Mouse (Mus musculus) intestine, embryonic 15.5 days (tissue): Measurements from ENCODE around the gene Stoml1. TPM values are rescaled to one million over a fixed set of nuclear protein-coding genes. Genes with fewer than 3 reads are reported as not detected.

Experiments used
- ATAC-seq: fragments of 200-750 bp; cut with Nextera tagmentation; 2 replicates; pipeline ENCODE4 v1.8.0; 2017; ENCODE audit warnings: moderate TSS enrichment, moderate library complexity
- H3K27ac ChIP-seq: fragments of 300-500 bp; sonication (generic); 2 replicates; pipeline ENCODE4 v1.5.1; 2015; ENCODE audit warnings: mild to moderate bottlenecking, inconsistent platforms
- H3K27me3 ChIP-seq: fragments of 300-500 bp; sonication (generic); replicated peaks from 2 replicates; pipeline ENCODE4 v1.6.1; 2015; ENCODE audit warnings: inconsistent platforms
- H3K36me3 ChIP-seq: fragments of 300-500 bp; sonication (generic); 2 replicates; pipeline ENCODE4 v1.6.1; 2015; ENCODE audit warnings: inconsistent platforms
- H3K4me1 ChIP-seq: fragments of 300-500 bp; sonication (generic); replicated peaks from 2 replicates; pipeline ENCODE4 v1.6.1; 2015; ENCODE audit warnings: inconsistent platforms
- H3K4me2 ChIP-seq: fragments of 300-500 bp; sonication (generic); replicated peaks from 2 replicates; pipeline ENCODE4 v1.6.1; 2015; ENCODE audit warnings: mild to moderate bottlenecking, inconsistent platforms
- H3K4me3 ChIP-seq: fragments of 300-500 bp; sonication (generic); replicated peaks from 2 replicates; pipeline ENCODE4 v1.5.1; 2015; ENCODE audit warnings: inconsistent platforms
- H3K9ac ChIP-seq: fragments of 300-500 bp; sonication (generic); 2 replicates; pipeline ENCODE4 v1.6.1; 2015; ENCODE audit warnings: inconsistent platforms
- H3K9me3 ChIP-seq: fragments of 300-500 bp; sonication (generic); 2 replicates; pipeline ENCODE4 v1.6.1; 2016; ENCODE audit warnings: inconsistent platforms
- WGBS: fragments of 180-500 bp; shearing (Covaris S2); methylation state at CpG from one replicate; pipeline ENCODE4 v1.1.7; 2015; 5-methylcytosine and 5-hydroxymethylcytosine counted together
- polyA plus RNA-seq: library from polyadenylated mRNA; unstranded; fragments of >200 nt; fragmentation: Nextera tagmentation; extraction: Ambion mirVana; gene quantifications from 2 replicates; pipeline ENCODE4 v1.2.1, GENCODE M21; 2015

Gene Stoml1
- polyA plus RNA-seq, 1 experiment from 2014 or later = 21.4 TPM

DNA sequence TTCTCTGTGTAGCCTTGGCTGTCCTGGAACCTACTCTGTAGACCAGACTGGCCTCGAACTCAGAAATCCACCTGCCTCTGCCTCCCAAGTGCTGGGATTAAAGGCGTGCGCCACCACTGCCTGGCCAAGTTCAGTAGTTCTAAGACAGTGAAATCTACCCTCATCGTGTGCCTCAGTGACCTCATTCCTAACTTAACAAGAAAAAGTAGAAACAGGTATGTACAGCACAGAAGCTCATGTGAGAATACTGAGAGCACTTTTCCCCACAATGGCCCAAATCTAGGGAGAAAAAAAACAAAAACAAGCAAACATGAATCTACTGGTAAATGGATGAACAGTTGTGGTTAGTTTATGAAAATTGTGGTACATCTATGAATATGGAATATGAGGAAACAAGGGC lies 25.3 kb downstream of the Stoml1 start:
- no peak overlapping the region for H3K27ac ChIP-seq
- H3K4me3 ChIP-seq = no peak overlapping the region
- H3K36me3 ChIP-seq = no peaks in the 10 kb centered on the region
- peaks cover 13% of the 10 kb centered on the region for H3K4me1 ChIP-seq
- H3K4me2 ChIP-seq = no peak overlapping the region
- 89% methylated on average over 4 of the region's 4 CpGs for WGBS
- H3K9me3 ChIP-seq = no peaks in the 10 kb centered on the region
- ATAC-seq = no peak
- no peak overlapping the region for H3K9ac ChIP-seq
- H3K27me3 ChIP-seq = no peaks in the 10 kb centered on the region

DNA sequence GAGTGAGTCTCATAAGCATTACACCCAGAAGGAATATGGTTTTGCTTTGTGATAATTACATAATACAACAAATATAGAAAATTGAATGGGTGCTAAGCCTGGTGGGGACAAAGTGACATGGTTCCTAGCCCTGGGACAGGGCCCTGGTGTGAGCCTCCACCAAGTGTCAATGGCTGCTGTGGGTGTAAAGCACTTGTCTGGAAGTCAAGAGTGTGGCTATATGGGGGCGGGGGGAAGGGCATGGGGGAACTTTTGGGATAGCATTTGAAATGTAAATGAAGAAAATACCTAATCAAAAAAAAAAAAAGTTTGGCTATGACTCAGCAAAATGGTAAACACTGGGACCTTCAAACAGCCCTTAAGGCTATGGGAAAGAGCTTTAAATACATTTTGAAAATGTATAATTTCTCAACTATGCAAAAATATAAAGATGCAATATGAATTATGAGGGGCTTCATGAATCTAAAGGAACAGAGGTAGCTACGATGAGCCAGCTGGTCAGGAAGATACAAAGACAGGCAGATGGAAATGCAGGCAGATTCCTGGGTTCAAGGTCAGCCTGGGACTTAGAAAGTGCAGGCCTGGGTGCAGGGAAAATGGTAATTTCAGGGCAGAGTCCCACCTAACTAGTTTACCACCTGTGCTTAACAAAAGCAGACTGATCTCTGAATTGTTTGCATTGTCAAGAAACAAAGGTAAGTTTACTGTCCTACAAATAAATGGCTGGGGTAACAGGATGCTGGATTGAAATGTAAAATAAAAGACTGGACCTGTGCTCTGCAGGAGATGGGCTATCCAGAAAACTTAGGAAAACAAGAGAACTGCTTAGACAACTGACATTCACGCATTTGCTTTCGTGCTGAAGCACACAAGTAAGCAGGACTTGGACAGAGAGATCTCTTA lies 26.1 kb downstream of the Stoml1 start:
- ATAC-seq = no peak
- H3K4me3 ChIP-seq = no peak overlapping the region
- H3K4me1 ChIP-seq = peaks cover 13% of the 10 kb centered on the region
- H3K9ac ChIP-seq = no peak overlapping the region
- no peaks in the 10 kb centered on the region for H3K36me3 ChIP-seq
- H3K4me2 ChIP-seq = no peak overlapping the region
- H3K27me3 ChIP-seq = no peaks in the 10 kb centered on the region
- 0 out of 2 replicates have a peak overlapping the region, but pooled peaks have one; percentile 36 for H3K27ac ChIP-seq
- 72% methylated on average over 4 of the region's 4 CpGs for WGBS
- H3K9me3 ChIP-seq = no peaks in the 10 kb centered on the region

DNA sequence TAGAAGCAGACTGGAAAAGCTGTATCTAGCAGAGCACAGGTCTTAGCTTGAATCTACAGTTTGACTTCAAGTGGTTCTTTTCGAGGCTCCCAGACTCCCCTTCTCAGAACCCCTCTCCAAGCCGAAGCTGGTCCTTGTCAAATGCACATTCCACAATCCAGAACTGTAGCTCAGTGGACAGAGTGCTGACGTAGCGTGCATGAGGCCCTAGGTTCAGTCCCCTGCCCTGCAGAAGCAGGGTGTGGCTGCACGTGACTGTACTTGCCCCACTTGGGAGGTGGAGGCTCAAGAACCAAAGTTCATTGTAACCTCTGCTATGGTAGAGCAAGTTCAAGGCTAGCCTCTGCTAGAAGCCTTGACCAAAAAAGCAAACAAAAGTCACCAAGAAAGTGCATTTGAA lies 26.8 kb downstream of the Stoml1 start:
- Histone ChIP-seq H3K9me3 (no peaks in the 10 kb centered on the region), H3K4me3 (no peak overlapping the region), H3K9ac (no peak overlapping the region), H3K4me1 (peaks cover 13% of the 10 kb centered on the region), H3K27me3 (no peaks in the 10 kb centered on the region), H3K36me3 (no peaks in the 10 kb centered on the region), H3K4me2 (no peak overlapping the region), H3K27ac (0 out of 2 replicates have a peak overlapping the region, but pooled peaks have one; percentile 36)
- 55% methylated on average over 5 of the region's 5 CpGs for WGBS
- ATAC-seq = peak; percentile 75

- peak; percentile 80 for ATAC-seq
These were observed 27.5 kb downstream of the Stoml1 start for GRCm38 (mm10) chr9:58280259-58281109.

DNA sequence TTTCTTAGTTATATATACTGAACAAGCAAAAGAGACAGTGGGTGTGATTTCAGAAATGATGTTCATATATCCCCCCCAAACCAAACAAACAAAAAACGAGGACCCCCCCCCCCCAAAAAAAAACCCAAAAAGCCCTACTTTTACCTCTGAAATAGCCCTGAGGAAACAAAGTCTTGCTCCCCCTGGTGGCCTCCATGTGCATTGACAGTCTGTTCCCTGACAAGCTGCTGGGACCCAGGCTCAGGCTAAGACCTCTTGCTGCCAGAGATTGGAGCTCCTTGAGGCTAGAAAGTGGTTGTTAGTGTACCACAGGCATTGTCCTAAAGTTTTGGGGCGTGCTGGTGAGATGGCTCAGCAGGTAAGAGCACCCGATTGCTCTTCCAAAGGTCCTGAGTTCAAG lies 28.6 kb downstream of the Stoml1 start:
- Histone ChIP-seq H3K36me3 (no peaks in the 10 kb centered on the region), H3K9ac (no peak overlapping the region), H3K27me3 (no peaks in the 10 kb centered on the region), H3K4me2 (no peak overlapping the region), H3K4me3 (no peak overlapping the region), H3K4me1 (peaks cover 4% of the 10 kb centered on the region; the same call in 1 of the 2 replicates), H3K9me3 (no peaks in the 10 kb centered on the region), H3K27ac (no peak overlapping the region)
- 61% methylated on average over 3 of the region's 3 CpGs for WGBS
- no peak for ATAC-seq

More at GRCm38 (mm10) chr9:58280259-58281109, 27.5 kb downstream of the Stoml1 start:
- H3K4me2 ChIP-seq = no peak overlapping the region
- H3K4me3 ChIP-seq = no peak overlapping the region
- H3K9ac ChIP-seq = no peak overlapping the region
- 36% methylated on average over 9 of the region's 9 CpGs for WGBS
- H3K9me3 ChIP-seq = no peaks in the 10 kb centered on the region
- no peaks in the 10 kb centered on the region for H3K27me3 ChIP-seq
- no peaks in the 10 kb centered on the region for H3K36me3 ChIP-seq
- no peak overlapping the region for H3K27ac ChIP-seq
- H3K4me1 ChIP-seq = peaks cover 8% of the 10 kb centered on the region

- H3K4me1 ChIP-seq = peaks cover 4% of the 10 kb centered on the region; the same call in 1 of the 2 replicates
- H3K36me3 ChIP-seq = no peaks in the 10 kb centered on the region
- ATAC-seq = no peak
- H3K4me2 ChIP-seq = no peak overlapping the region
- H3K27me3 ChIP-seq = no peaks in the 10 kb centered on the region
- no peak overlapping the region for H3K9ac ChIP-seq
- H3K9me3 ChIP-seq = no peaks in the 10 kb centered on the region
- no peak overlapping the region for H3K27ac ChIP-seq
- H3K4me3 ChIP-seq = no peak overlapping the region
- 53% methylated on average over 7 of the region's 7 CpGs for WGBS
These were observed 30.5 kb downstream of the Stoml1 start for GRCm38 (mm10) chr9:58283431-58283830.

DNA sequence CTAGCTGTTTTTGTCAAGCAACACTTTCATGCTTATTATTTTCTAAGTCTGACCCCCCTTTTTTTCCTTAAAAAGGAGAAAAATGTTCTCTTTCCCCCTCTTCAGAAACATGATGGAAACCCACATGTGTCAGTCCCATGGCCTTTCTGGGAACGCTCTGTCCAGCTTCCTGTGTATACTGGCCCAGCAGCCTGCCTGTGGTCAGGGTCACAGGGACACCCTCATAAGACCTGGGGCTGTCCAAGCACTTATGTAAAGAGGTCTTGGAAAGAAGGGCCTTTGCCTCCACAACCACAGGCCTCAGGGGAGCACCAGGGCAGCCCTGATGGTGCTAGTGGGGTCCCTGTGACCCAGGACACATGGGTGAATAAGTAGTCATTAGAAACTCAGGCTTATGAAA lies 36.1 kb downstream of the Stoml1 start:
- no peak overlapping the region for H3K27ac ChIP-seq
- no peak overlapping the region for H3K9ac ChIP-seq
- no peaks in the 10 kb centered on the region for H3K36me3 ChIP-seq
- ATAC-seq = no peak
- no peaks in the 10 kb centered on the region for H3K27me3 ChIP-seq
- H3K4me1 ChIP-seq = 0 out of 2 replicates have a peak, but pooled peaks cover under 1% of the 10 kb centered on the region
- 78% methylated on average over 1 of the region's 1 CpGs for WGBS
- no peaks in the 10 kb centered on the region for H3K9me3 ChIP-seq
- H3K4me2 ChIP-seq = no peak overlapping the region
- no peak overlapping the region for H3K4me3 ChIP-seq

DNA sequence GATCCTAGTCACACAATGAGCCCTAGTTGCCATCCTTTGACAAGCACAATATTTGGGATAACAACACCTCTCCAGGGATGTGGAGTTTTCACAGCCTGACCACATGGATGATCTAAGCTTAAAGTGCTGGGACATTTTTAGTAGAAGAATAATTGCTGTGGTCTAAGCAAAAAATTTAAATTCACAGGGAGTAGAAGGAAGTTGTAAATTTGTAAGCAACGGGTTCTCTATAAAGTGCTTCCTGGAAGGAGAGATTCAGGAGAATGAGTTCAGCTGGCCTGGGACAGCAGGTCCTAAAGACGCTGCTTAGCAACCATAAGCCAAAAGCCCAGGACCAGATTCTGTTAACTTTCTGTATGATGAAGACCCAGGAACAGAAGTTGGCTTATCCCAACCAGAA lies 36.9 kb downstream of the Stoml1 start:
- H3K9ac ChIP-seq = no peak overlapping the region
- no peak overlapping the region for H3K27ac ChIP-seq
- H3K4me2 ChIP-seq = no peak overlapping the region
- no peak for ATAC-seq
- H3K36me3 ChIP-seq = no peaks in the 10 kb centered on the region
- H3K4me3 ChIP-seq = no peak overlapping the region
- H3K27me3 ChIP-seq = no peaks in the 10 kb centered on the region
- H3K4me1 ChIP-seq = 0 out of 2 replicates have a peak, but pooled peaks cover 4% of the 10 kb centered on the region
- no peaks in the 10 kb centered on the region for H3K9me3 ChIP-seq
- 43% methylated on average over 2 of the region's 2 CpGs for WGBS

DNA sequence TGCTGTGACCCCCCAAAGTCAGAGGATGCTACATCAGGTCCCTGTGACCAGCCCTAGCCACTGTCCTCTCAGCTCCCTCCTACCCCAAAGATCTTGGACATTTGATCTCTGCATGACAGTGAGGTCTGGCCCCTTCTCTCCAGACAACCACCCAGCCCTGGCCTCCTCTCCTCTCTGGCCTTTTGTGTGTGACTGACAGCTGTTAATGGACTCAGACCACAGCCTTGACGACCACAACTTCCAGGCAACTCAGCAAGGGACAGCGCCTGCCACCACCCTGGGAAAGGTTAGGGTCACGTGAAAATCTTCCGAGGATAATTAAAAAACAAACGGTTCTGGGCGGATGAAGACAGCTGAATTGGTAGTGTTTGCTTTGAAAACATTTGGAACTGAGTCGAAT lies 41.6 kb downstream of the Stoml1 start:
- Histone ChIP-seq H3K4me1 (peaks cover 29% of the 10 kb centered on the region), H3K36me3 (no peaks in the 10 kb centered on the region), H3K27me3 (no peaks in the 10 kb centered on the region), H3K4me3 (no peak overlapping the region), H3K4me2 (no peak overlapping the region), H3K9ac (no peak overlapping the region), H3K9me3 (no peaks in the 10 kb centered on the region), H3K27ac (no peak overlapping the region)
- WGBS = 59% methylated on average over 7 of the region's 7 CpGs
- no peak for ATAC-seq

- WGBS = 84% methylated on average over 3 of the region's 3 CpGs
- Histone ChIP-seq H3K27ac (peak overlapping the region; percentile 84), H3K9me3 (no peaks in the 10 kb centered on the region), H3K27me3 (no peaks in the 10 kb centered on the region), H3K4me3 (no peak overlapping the region), H3K4me2 (no peak overlapping the region), H3K36me3 (no peaks in the 10 kb centered on the region), H3K9ac (no peak overlapping the region), H3K4me1 (peaks cover 34% of the 10 kb centered on the region)
- no peak for ATAC-seq
These were observed 42.4 kb downstream of the Stoml1 start for GRCm38 (mm10) chr9:58295345-58295744.

DNA sequence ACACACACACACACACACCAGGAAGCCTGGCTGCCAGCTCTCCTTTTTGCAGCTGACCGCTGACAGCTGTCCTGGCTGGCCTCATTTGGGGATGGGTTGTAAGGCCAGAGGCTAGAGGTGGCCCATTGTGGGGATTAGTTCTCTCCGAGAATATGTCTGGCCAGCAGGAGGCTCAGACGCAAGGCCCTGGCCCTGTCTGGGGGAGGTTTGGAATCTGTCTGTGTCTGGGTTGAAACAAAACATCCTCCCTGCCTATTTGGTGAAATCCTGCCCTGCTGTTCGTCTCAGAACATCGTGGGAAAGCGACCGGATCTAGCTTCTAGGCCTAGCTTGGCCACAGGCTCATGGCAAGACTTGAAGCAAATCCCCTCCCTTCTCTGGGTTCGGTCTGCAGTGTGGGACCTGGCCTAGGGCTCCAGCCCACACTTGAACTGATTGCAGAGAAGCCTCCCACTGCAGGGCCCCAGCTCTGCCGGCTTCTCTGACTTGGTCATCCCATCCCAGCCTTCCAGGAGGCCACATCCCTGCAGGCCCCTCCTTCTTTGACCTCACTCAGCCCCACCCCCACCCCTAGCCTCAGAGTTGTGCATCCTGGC lies 42.9 kb downstream of the Stoml1 start:
- H3K27me3 ChIP-seq = no peaks in the 10 kb centered on the region
- H3K9me3 ChIP-seq = no peaks in the 10 kb centered on the region
- no peak overlapping the region for H3K4me3 ChIP-seq
- H3K4me1 ChIP-seq = peaks cover 34% of the 10 kb centered on the region
- 25% methylated on average over 9 of the region's 9 CpGs for WGBS
- peak overlapping the region; percentile 84 for H3K27ac ChIP-seq
- peak; percentile 61 for ATAC-seq
- H3K9ac ChIP-seq = no peak overlapping the region
- H3K4me2 ChIP-seq = no peak overlapping the region
- no peaks in the 10 kb centered on the region for H3K36me3 ChIP-seq

- no peak overlapping the region for H3K9ac ChIP-seq
- no peaks in the 10 kb centered on the region for H3K36me3 ChIP-seq
- H3K4me3 ChIP-seq = no peak overlapping the region
- no peak overlapping the region for H3K4me2 ChIP-seq
- no peak for ATAC-seq
- no peaks in the 10 kb centered on the region for H3K27me3 ChIP-seq
- H3K4me1 ChIP-seq = peaks cover 34% of the 10 kb centered on the region
- H3K9me3 ChIP-seq = no peaks in the 10 kb centered on the region
- no peak overlapping the region for H3K27ac ChIP-seq
- 78% methylated on average over 6 of the region's 6 CpGs for WGBS
These were observed 44.1 kb downstream of the Stoml1 start for GRCm38 (mm10) chr9:58297065-58297464.
